Mouse (Mus musculus) left cerebral cortex, adult 8-10 months (tissue): ENCODE measurements around the gene Fry. TPM values are rescaled to one million over a fixed set of nuclear protein-coding genes. Genes with fewer than 3 reads are reported as not detected.

ENCODE experiments used
- DNase-seq, 2 experiments: peaks; one replicate each; pipeline ENCODE4 v3.0.0; 2022; ENCODE audit warnings: low spot score in 2 of 2
- total RNA-seq, 4 experiments: library from RNA; stranded (reverse); gene quantifications; 2 replicates each; pipeline ENCODE4 v1.2.4; 2022

The Fry gene
- 100 to 1,000 TPM; 162 to 210 (median 176) TPM for total RNA-seq

GRCm38 (mm10) chr5:150118455-150119241 is at the start of gene Fry:
Fry (plus strand) TSS chr5:150118645.
- peak; percentile 88 to 95 for DNase-seq

- DNase-seq = peak; percentile 21 to 33
Measured at GRCm38 (mm10) chr5:150070086-150070485, 48.4 kb upstream of the Fry start.

- DNase-seq = no peak
Measured at GRCm38 (mm10) chr5:150071738-150072137, 46.7 kb upstream of the Fry start.

GRCm38 (mm10) chr5:150079866-150080797 is 38.3 kb upstream of the Fry start:
- no peak for DNase-seq

GRCm38 (mm10) chr5:150082696-150083095 is 35.7 kb upstream of the Fry start:
- DNase-seq = no peak

- DNase-seq = no peak
Measured at GRCm38 (mm10) chr5:150083190-150083589, 35.3 kb upstream of the Fry start.

GRCm38 (mm10) chr5:150097620-150098019 is 20.8 kb upstream of the Fry start:
- no peak for DNase-seq

- DNase-seq = no peak
Measured at GRCm38 (mm10) chr5:150098754-150099153, 19.7 kb upstream of the Fry start.

GRCm38 (mm10) chr5:150101789-150102188 is 16.7 kb upstream of the Fry start:
- no peak for DNase-seq

GRCm38 (mm10) chr5:150106358-150106757 is 12.1 kb upstream of the Fry start:
- DNase-seq = no peak

- DNase-seq = no peak
Measured at GRCm38 (mm10) chr5:150111236-150111635, 7.2 kb upstream of the Fry start.

GRCm38 (mm10) chr5:150114007-150114406 is 4.4 kb upstream of the Fry start:
- no peak for DNase-seq

- DNase-seq = no peak
Measured at GRCm38 (mm10) chr5:150114778-150115177, 3.7 kb upstream of the Fry start.

- no peak for DNase-seq
Measured at GRCm38 (mm10) chr5:150115271-150116092, 3.0 kb upstream of the Fry start.

- no peak for DNase-seq
Measured at GRCm38 (mm10) chr5:150116216-150116905, 2.1 kb upstream of the Fry start.

GRCm38 (mm10) chr5:150116906-150117216 is 1.6 kb upstream of the Fry start:
- DNase-seq = no peak

GRCm38 (mm10) chr5:150118124-150118454 is 356 bp upstream of the Fry start:
- DNase-seq = no peak

- DNase-seq = no peak
Measured at GRCm38 (mm10) chr5:150120676-150121075, 2.2 kb downstream of the Fry start.

GRCm38 (mm10) chr5:150122095-150122494 is 3.6 kb downstream of the Fry start:
- DNase-seq = no peak

GRCm38 (mm10) chr5:150122571-150122970 is 4.1 kb downstream of the Fry start:
- DNase-seq = peak in 1 of 2 experiments; percentile 59

GRCm38 (mm10) chr5:150125920-150126319 is 7.5 kb downstream of the Fry start:
- DNase-seq = no peak
